Mouse (Mus musculus): ENCODE measurements around the gene Ppef2. TPM values are rescaled to one million over a fixed set of nuclear protein-coding genes. Genes with fewer than 3 reads are reported as not detected.

The Ppef2 gene
- polyA plus RNA-seq, 1 experiment from 2014 or later = 0.69 TPM

- no peak for ATAC-seq (ENCODE audit: insufficient number of reproducible peaks, insufficient read depth, low FRiP score, low read depth)
- 80% methylated on average over 10 of the region's 10 CpGs for WGBS
- Histone ChIP-seq H3K27me3 (ENCODE audit: control insufficient read depth, insufficient read depth, low read length) (no peaks in the 10 kb centered on the region), H3K27ac (ENCODE audit: low read length) (no peak overlapping the region), H3K9ac (replicated peaks; ENCODE audit: low read depth, low read length) (no peak overlapping the region), H3K9me3 (ENCODE audit: control insufficient read depth, low read depth, low read length) (no peaks in the 10 kb centered on the region), H3K4me1 (ENCODE audit: control insufficient read depth, insufficient read depth, low read length) (no peaks in the 10 kb centered on the region), H3K36me3 (ENCODE audit: control insufficient read depth, insufficient read depth, low read length) (no peaks in the 10 kb centered on the region), H3K4me3 (ENCODE audit: low read depth, low read length) (no peak overlapping the region), H3K4me2 (replicated peaks; ENCODE audit: low read depth, low read length) (no peak overlapping the region)
Observed at GRCm38 (mm10) chr5:92278942-92279537, 23.0 kb upstream of the Ppef2 start.

- Histone ChIP-seq H3K27me3 (ENCODE audit: control insufficient read depth, insufficient read depth, low read length) (no peaks in the 10 kb centered on the region), H3K27ac (ENCODE audit: low read length) (no peak within 1 kb of the TSS), H3K4me2 (replicated peaks; ENCODE audit: low read depth, low read length) (peak within 1 kb of the TSS; percentile 91), H3K4me1 (ENCODE audit: control insufficient read depth, insufficient read depth, low read length) (no peaks in the 10 kb centered on the region), H3K36me3 (ENCODE audit: control insufficient read depth, insufficient read depth, low read length) (no peaks in the 10 kb centered on the region), H3K9ac (replicated peaks; ENCODE audit: low read depth, low read length) (peak within 1 kb of the TSS; percentile 18; the same call in 1 of the 2 replicates), H3K4me3 (ENCODE audit: low read depth, low read length) (peak within 1 kb of the TSS; percentile 71), H3K9me3 (ENCODE audit: control insufficient read depth, low read depth, low read length) (no peaks in the 10 kb centered on the region)
- peak; percentile 93 for ATAC-seq (ENCODE audit: insufficient number of reproducible peaks, insufficient read depth, low FRiP score, low read depth)
- WGBS = 3% methylated on average over 53 of the region's 54 CpGs
Observed at GRCm38 (mm10) chr5:92277437-92278394, 21.6 kb upstream of the Ppef2 start, which contains the start of gene Naaa. Gene Naaa, minus strand, starts transcription at chr5:92278170.

GRCm38 (mm10) chr5:92270496-92270895 is 14.4 kb upstream of the Ppef2 start:
- Histone ChIP-seq H3K4me2 (replicated peaks; ENCODE audit: low read depth, low read length) (no peak overlapping the region), H3K9me3 (ENCODE audit: control insufficient read depth, low read depth, low read length) (no peaks in the 10 kb centered on the region), H3K4me1 (ENCODE audit: control insufficient read depth, insufficient read depth, low read length) (no peaks in the 10 kb centered on the region), H3K36me3 (ENCODE audit: control insufficient read depth, insufficient read depth, low read length) (no peaks in the 10 kb centered on the region), H3K9ac (replicated peaks; ENCODE audit: low read depth, low read length) (no peak overlapping the region), H3K27me3 (ENCODE audit: control insufficient read depth, insufficient read depth, low read length) (no peaks in the 10 kb centered on the region), H3K27ac (ENCODE audit: low read length) (no peak overlapping the region), H3K4me3 (ENCODE audit: low read depth, low read length) (no peak overlapping the region)
- 84% methylated on average over 7 of the region's 7 CpGs for WGBS
- ATAC-seq (ENCODE audit: insufficient number of reproducible peaks, insufficient read depth, low FRiP score, low read depth) = no peak

- H3K27me3 ChIP-seq (ENCODE audit: control insufficient read depth, insufficient read depth, low read length) = no peaks in the 10 kb centered on the region
- 57% methylated on average over 4 of the region's 4 CpGs for WGBS
- H3K4me2 ChIP-seq (replicated peaks; ENCODE audit: low read depth, low read length) = no peak overlapping the region
- H3K9me3 ChIP-seq (ENCODE audit: control insufficient read depth, low read depth, low read length) = no peaks in the 10 kb centered on the region
- 0 out of 2 replicates have a peak, but pooled peaks cover 4% of the 10 kb centered on the region for H3K4me1 ChIP-seq (ENCODE audit: control insufficient read depth, insufficient read depth, low read length)
- no peak overlapping the region for H3K4me3 ChIP-seq (ENCODE audit: low read depth, low read length)
- H3K9ac ChIP-seq (replicated peaks; ENCODE audit: low read depth, low read length) = no peak overlapping the region
- no peaks in the 10 kb centered on the region for H3K36me3 ChIP-seq (ENCODE audit: control insufficient read depth, insufficient read depth, low read length)
- ATAC-seq (ENCODE audit: insufficient number of reproducible peaks, insufficient read depth, low FRiP score, low read depth) = peak; percentile 65; the same call in 1 of the 2 replicates
- no peak overlapping the region for H3K27ac ChIP-seq (ENCODE audit: low read length)
Observed at GRCm38 (mm10) chr5:92263761-92264359, 7.8 kb upstream of the Ppef2 start.

- no peak overlapping the region for H3K4me2 ChIP-seq (replicated peaks; ENCODE audit: low read depth, low read length)
- no peaks in the 10 kb centered on the region for H3K36me3 ChIP-seq (ENCODE audit: control insufficient read depth, insufficient read depth, low read length)
- 0 out of 2 replicates have a peak, but pooled peaks cover 4% of the 10 kb centered on the region for H3K4me1 ChIP-seq (ENCODE audit: control insufficient read depth, insufficient read depth, low read length)
- H3K27me3 ChIP-seq (ENCODE audit: control insufficient read depth, insufficient read depth, low read length) = no peaks in the 10 kb centered on the region
- no peaks in the 10 kb centered on the region for H3K9me3 ChIP-seq (ENCODE audit: control insufficient read depth, low read depth, low read length)
- no peak overlapping the region for H3K4me3 ChIP-seq (ENCODE audit: low read depth, low read length)
- H3K9ac ChIP-seq (replicated peaks; ENCODE audit: low read depth, low read length) = no peak overlapping the region
- no peak overlapping the region for H3K27ac ChIP-seq (ENCODE audit: low read length)
- ATAC-seq (ENCODE audit: insufficient number of reproducible peaks, insufficient read depth, low FRiP score, low read depth) = no peak
- WGBS = 86% methylated on average over 8 of the region's 8 CpGs
Observed at GRCm38 (mm10) chr5:92262646-92263045, 6.6 kb upstream of the Ppef2 start.

- no peak; the same call in 1 of the 2 replicates for ATAC-seq (ENCODE audit: insufficient number of reproducible peaks, insufficient read depth, low FRiP score, low read depth)
- Histone ChIP-seq H3K9me3 (ENCODE audit: control insufficient read depth, low read depth, low read length) (no peaks in the 10 kb centered on the region), H3K4me2 (replicated peaks; ENCODE audit: low read depth, low read length) (no peak overlapping the region), H3K27ac (ENCODE audit: low read length) (no peak overlapping the region), H3K36me3 (ENCODE audit: control insufficient read depth, insufficient read depth, low read length) (no peaks in the 10 kb centered on the region), H3K27me3 (ENCODE audit: control insufficient read depth, insufficient read depth, low read length) (no peaks in the 10 kb centered on the region), H3K9ac (replicated peaks; ENCODE audit: low read depth, low read length) (no peak overlapping the region), H3K4me3 (ENCODE audit: low read depth, low read length) (no peak overlapping the region), H3K4me1 (ENCODE audit: control insufficient read depth, insufficient read depth, low read length) (0 out of 2 replicates have a peak, but pooled peaks cover 3% of the 10 kb centered on the region)
- WGBS = 63% methylated on average over 6 of the region's 6 CpGs
Observed at GRCm38 (mm10) chr5:92254476-92254875, 1.6 kb downstream of the Ppef2 start.

GRCm38 (mm10) chr5:92252797-92253343 is 3.2 kb downstream of the Ppef2 start:
- no peak for ATAC-seq (ENCODE audit: insufficient number of reproducible peaks, insufficient read depth, low FRiP score, low read depth)
- 17% methylated on average over 18 of the region's 18 CpGs for WGBS
- Histone ChIP-seq H3K27ac (ENCODE audit: low read length) (no peak overlapping the region), H3K4me3 (ENCODE audit: low read depth, low read length) (no peak overlapping the region), H3K4me2 (replicated peaks; ENCODE audit: low read depth, low read length) (0 out of 2 replicates have a peak overlapping the region, but pooled peaks have one; percentile 6), H3K9me3 (ENCODE audit: control insufficient read depth, low read depth, low read length) (no peaks in the 10 kb centered on the region), H3K4me1 (ENCODE audit: control insufficient read depth, insufficient read depth, low read length) (0 out of 2 replicates have a peak, but pooled peaks cover 3% of the 10 kb centered on the region), H3K27me3 (ENCODE audit: control insufficient read depth, insufficient read depth, low read length) (no peaks in the 10 kb centered on the region), H3K9ac (replicated peaks; ENCODE audit: low read depth, low read length) (no peak overlapping the region), H3K36me3 (ENCODE audit: control insufficient read depth, insufficient read depth, low read length) (no peaks in the 10 kb centered on the region)

- 87% methylated on average over 6 of the region's 6 CpGs for WGBS
- Histone ChIP-seq H3K27me3 (ENCODE audit: control insufficient read depth, insufficient read depth, low read length) (no peaks in the 10 kb centered on the region), H3K9ac (replicated peaks; ENCODE audit: low read depth, low read length) (no peak overlapping the region), H3K36me3 (ENCODE audit: control insufficient read depth, insufficient read depth, low read length) (no peaks in the 10 kb centered on the region), H3K4me2 (replicated peaks; ENCODE audit: low read depth, low read length) (no peak overlapping the region), H3K4me3 (ENCODE audit: low read depth, low read length) (no peak overlapping the region), H3K4me1 (ENCODE audit: control insufficient read depth, insufficient read depth, low read length) (0 out of 2 replicates have a peak, but pooled peaks cover 3% of the 10 kb centered on the region), H3K9me3 (ENCODE audit: control insufficient read depth, low read depth, low read length) (no peaks in the 10 kb centered on the region), H3K27ac (ENCODE audit: low read length) (no peak overlapping the region)
- no peak for ATAC-seq (ENCODE audit: insufficient number of reproducible peaks, insufficient read depth, low FRiP score, low read depth)
Observed at GRCm38 (mm10) chr5:92252031-92252430, 4.0 kb downstream of the Ppef2 start.
